Mouse (Mus musculus): Measurements from ENCODE around the gene Hmcn2. TPM values are rescaled to one million over a fixed set of nuclear protein-coding genes. Genes with fewer than 3 reads are reported as not detected.

Hmcn2 gene
- polyA plus RNA-seq, 2 experiments, result 0.23 to 0.70 TPM

GRCm38 (mm10) chr2:31297602-31298268 lies 16.5 kb upstream of the Hmcn2 start:
- H3K27me3 ChIP-seq (ENCODE audit: control insufficient read depth, insufficient read depth, low read length), result no peaks in the 10 kb centered on the region
- ATAC-seq (ENCODE audit: low FRiP score, low read depth) (peak; percentile 93), DNase-seq (ENCODE audit: low spot score) (peak; percentile 73)
- H3K27ac ChIP-seq (replicated peaks; ENCODE audit: low read depth, low read length), result no peak overlapping the region
- H3K4me2 ChIP-seq (replicated peaks; ENCODE audit: low read depth, low read length, severe bottlenecking), result peak overlapping the region; percentile 56
- TF ChIP-seq POLR2A (IDR thresholded peaks at IDR 0.05; ENCODE audit: borderline replicate concordance, extremely low read depth, insufficient read depth, insufficient read length), result no peak
- H3K9ac ChIP-seq (ENCODE audit: low read depth, low read length, severe bottlenecking), result peak overlapping the region; percentile 50
- 8% methylated on average over 17 of the region's 17 CpGs for WGBS
- peak overlapping the region; percentile 43 for H3K4me3 ChIP-seq (replicated peaks; ENCODE audit: low read length)
- H3K9me3 ChIP-seq (ENCODE audit: control insufficient read depth, low read length), result no peaks in the 10 kb centered on the region
- 0 out of 2 replicates have a peak, but pooled peaks cover 2% of the 10 kb centered on the region for H3K4me1 ChIP-seq (ENCODE audit: control insufficient read depth, insufficient read depth, low read length)
- peaks cover 13% of the 10 kb centered on the region for H3K36me3 ChIP-seq (ENCODE audit: control insufficient read depth, insufficient read depth, low read length)

- Histone ChIP-seq H3K4me1 (ENCODE audit: control insufficient read depth, insufficient read depth, low read length) (0 out of 2 replicates have a peak, but pooled peaks cover 2% of the 10 kb centered on the region), H3K9ac (ENCODE audit: low read depth, low read length, severe bottlenecking) (0 out of 2 replicates have a peak overlapping the region, but pooled peaks have one; percentile 50), H3K27ac (replicated peaks; ENCODE audit: low read depth, low read length) (no peak overlapping the region), H3K9me3 (ENCODE audit: control insufficient read depth, low read length) (no peaks in the 10 kb centered on the region), H3K27me3 (ENCODE audit: control insufficient read depth, insufficient read depth, low read length) (no peaks in the 10 kb centered on the region), H3K4me2 (replicated peaks; ENCODE audit: low read depth, low read length, severe bottlenecking) (peak overlapping the region; percentile 56), H3K36me3 (ENCODE audit: control insufficient read depth, insufficient read depth, low read length) (peaks cover 4% of the 10 kb centered on the region; the same call in 1 of the 2 replicates), H3K4me3 (replicated peaks; ENCODE audit: low read length) (peak overlapping the region; percentile 43; the same call in 1 of the 2 replicates)
- 38% methylated on average over 4 of the region's 4 CpGs for WGBS
- no peak for TF ChIP-seq POLR2A (IDR thresholded peaks at IDR 0.05; ENCODE audit: borderline replicate concordance, extremely low read depth, insufficient read depth, insufficient read length)
- DNase-seq (ENCODE audit: low spot score), result no peak
- no peak for ATAC-seq (ENCODE audit: low FRiP score, low read depth)
These were observed 15.4 kb upstream of the Hmcn2 start for GRCm38 (mm10) chr2:31298814-31299213.

GRCm38 (mm10) chr2:31299266-31299665 lies 14.9 kb upstream of the Hmcn2 start:
- Histone ChIP-seq H3K36me3 (ENCODE audit: control insufficient read depth, insufficient read depth, low read length) (no peaks in the 10 kb centered on the region; the same call in 1 of the 2 replicates), H3K27ac (replicated peaks; ENCODE audit: low read depth, low read length) (no peak overlapping the region), H3K9ac (ENCODE audit: low read depth, low read length, severe bottlenecking) (no peak overlapping the region), H3K4me1 (ENCODE audit: control insufficient read depth, insufficient read depth, low read length) (0 out of 2 replicates have a peak, but pooled peaks cover 2% of the 10 kb centered on the region), H3K27me3 (ENCODE audit: control insufficient read depth, insufficient read depth, low read length) (no peaks in the 10 kb centered on the region), H3K4me2 (replicated peaks; ENCODE audit: low read depth, low read length, severe bottlenecking) (0 out of 2 replicates have a peak overlapping the region, but pooled peaks have one; percentile 56), H3K9me3 (ENCODE audit: control insufficient read depth, low read length) (no peaks in the 10 kb centered on the region), H3K4me3 (replicated peaks; ENCODE audit: low read length) (no peak overlapping the region)
- no peak for TF ChIP-seq POLR2A (IDR thresholded peaks at IDR 0.05; ENCODE audit: borderline replicate concordance, extremely low read depth, insufficient read depth, insufficient read length)
- DNase-seq (ENCODE audit: low spot score), result peak; percentile 40
- WGBS, result 30% methylated on average over 4 of the region's 4 CpGs
- no peak for ATAC-seq (ENCODE audit: low FRiP score, low read depth)

GRCm38 (mm10) chr2:31299996-31300395 lies 14.2 kb upstream of the Hmcn2 start:
- 78% methylated on average over 10 of the region's 10 CpGs for WGBS
- no peak for ATAC-seq (ENCODE audit: low FRiP score, low read depth)
- no peak for DNase-seq (ENCODE audit: low spot score)
- no peak overlapping the region for H3K27ac ChIP-seq (replicated peaks; ENCODE audit: low read depth, low read length)
- no peak overlapping the region for H3K4me2 ChIP-seq (replicated peaks; ENCODE audit: low read depth, low read length, severe bottlenecking)
- no peaks in the 10 kb centered on the region for H3K36me3 ChIP-seq (ENCODE audit: control insufficient read depth, insufficient read depth, low read length)
- H3K4me3 ChIP-seq (replicated peaks; ENCODE audit: low read length), result no peak overlapping the region
- H3K9me3 ChIP-seq (ENCODE audit: control insufficient read depth, low read length), result no peaks in the 10 kb centered on the region
- 0 out of 2 replicates have a peak, but pooled peaks cover 2% of the 10 kb centered on the region for H3K4me1 ChIP-seq (ENCODE audit: control insufficient read depth, insufficient read depth, low read length)
- TF ChIP-seq POLR2A (IDR thresholded peaks at IDR 0.05; ENCODE audit: borderline replicate concordance, extremely low read depth, insufficient read depth, insufficient read length), result no peak
- H3K9ac ChIP-seq (ENCODE audit: low read depth, low read length, severe bottlenecking), result no peak overlapping the region
- H3K27me3 ChIP-seq (ENCODE audit: control insufficient read depth, insufficient read depth, low read length), result no peaks in the 10 kb centered on the region

- H3K9me3 ChIP-seq (ENCODE audit: control insufficient read depth, low read length), result no peaks in the 10 kb centered on the region
- H3K9ac ChIP-seq (ENCODE audit: low read depth, low read length, severe bottlenecking), result no peak overlapping the region
- ATAC-seq (ENCODE audit: low FRiP score, low read depth) (no peak), DNase-seq (ENCODE audit: low spot score) (no peak)
- no peak overlapping the region for H3K4me3 ChIP-seq (replicated peaks; ENCODE audit: low read length)
- TF ChIP-seq POLR2A (IDR thresholded peaks at IDR 0.05; ENCODE audit: borderline replicate concordance, extremely low read depth, insufficient read depth, insufficient read length), result no peak
- no peak overlapping the region for H3K4me2 ChIP-seq (replicated peaks; ENCODE audit: low read depth, low read length, severe bottlenecking)
- no peaks in the 10 kb centered on the region for H3K27me3 ChIP-seq (ENCODE audit: control insufficient read depth, insufficient read depth, low read length)
- H3K4me1 ChIP-seq (ENCODE audit: control insufficient read depth, insufficient read depth, low read length), result 0 out of 2 replicates have a peak, but pooled peaks cover 2% of the 10 kb centered on the region
- H3K36me3 ChIP-seq (ENCODE audit: control insufficient read depth, insufficient read depth, low read length), result no peaks in the 10 kb centered on the region
- no peak overlapping the region for H3K27ac ChIP-seq (replicated peaks; ENCODE audit: low read depth, low read length)
- WGBS, result 82% methylated on average over 9 of the region's 9 CpGs
These were observed 11.0 kb upstream of the Hmcn2 start for GRCm38 (mm10) chr2:31303177-31303576.

Data from limb, embryonic 14.5 days (tissue).